Mouse (Mus musculus) embryonic facial prominence, embryonic 10.5 days (tissue): ENCODE data around the gene Olfr110. TPM values are rescaled to one million over a fixed set of nuclear protein-coding genes. Genes with fewer than 3 reads are reported as not detected.

Experiments
- polyA plus RNA-seq: library from polyadenylated mRNA; unstranded; fragments of >200 nt; fragmentation: Nextera tagmentation; extraction: Ambion mirVana; gene quantifications from 2 replicates; pipeline ENCODE4 v1.2.1, GENCODE M21; 2016

Olfr110 gene
- polyA plus RNA-seq, 1 experiment from 2014 or later, result not detected

Other genes with a start within 250 kb of the Olfr110 start
- gene Olfr98, start 228.7 kb upstream of the Olfr110 start, polyA plus RNA-seq, result not detected in 2 replicates
- gene H2-M3, start 222.2 kb upstream of the Olfr110 start, polyA plus RNA-seq, result 1.7 and 1.8 TPM in 2 replicates
- gene Olfr99, start 209.0 kb upstream of the Olfr110 start, polyA plus RNA-seq, result not detected in 2 replicates
- not detected in 2 replicates for gene Olfr101, start 188.2 kb upstream of the Olfr110 start, polyA plus RNA-seq
- gene Olfr102, start 175.4 kb upstream of the Olfr110 start, polyA plus RNA-seq, result not detected in 2 replicates
- gene Olfr103, start 152.8 kb upstream of the Olfr110 start, polyA plus RNA-seq, result not detected in 2 replicates
- not detected in 2 replicates for gene Olfr104-ps, start 132.9 kb upstream of the Olfr110 start, polyA plus RNA-seq
- gene Olfr105-ps, start 113.4 kb upstream of the Olfr110 start, polyA plus RNA-seq, result not detected in 2 replicates
- gene Olfr106-ps, start 102.1 kb upstream of the Olfr110 start, polyA plus RNA-seq, result not detected in 2 replicates
- not detected in 2 replicates for gene Olfr107, start 93.2 kb upstream of the Olfr110 start, polyA plus RNA-seq
- not detected in 2 replicates for gene Olfr108, start 47.0 kb upstream of the Olfr110 start, polyA plus RNA-seq
- gene Olfr109, start 33.6 kb upstream of the Olfr110 start, polyA plus RNA-seq, result not detected in 2 replicates
- not detected in 2 replicates for gene H2-M2, start 8.9 kb upstream of the Olfr110 start, polyA plus RNA-seq
- gene Olfr111, start 15.6 kb downstream of the Olfr110 start, polyA plus RNA-seq, result not detected in 2 replicates
- not detected in 2 replicates for gene Olfr112, start 77.0 kb downstream of the Olfr110 start, polyA plus RNA-seq
- gene Olfr113, start 85.2 kb downstream of the Olfr110 start, polyA plus RNA-seq, result not detected in 2 replicates
- gene Olfr114, start 100.3 kb downstream of the Olfr110 start, polyA plus RNA-seq, result not detected in 2 replicates
- gene Olfr115, start 134.6 kb downstream of the Olfr110 start, polyA plus RNA-seq, result not detected in 2 replicates
- not detected in 2 replicates for gene Olfr116, start 134.7 kb downstream of the Olfr110 start, polyA plus RNA-seq
- gene Olfr117, start 171.3 kb downstream of the Olfr110 start, polyA plus RNA-seq, result not detected in 2 replicates
- gene Olfr118, start 174.5 kb downstream of the Olfr110 start, polyA plus RNA-seq, result not detected in 2 replicates
- not detected in 2 replicates for gene Olfr119, start 204.1 kb downstream of the Olfr110 start, polyA plus RNA-seq
- gene Olfr120, start 229.3 kb downstream of the Olfr110 start, polyA plus RNA-seq, result not detected in 2 replicates